Mouse (Mus musculus) megakaryocyte, embryonic 14.5 days (primary cell): ENCODE results near the gene Csrnp3. TPM values are rescaled to one million over a fixed set of nuclear protein-coding genes. Genes with fewer than 3 reads are reported as not detected.

ENCODE experiments used
- H3K27me3 ChIP-seq: replicated peaks from 2 replicates; pipeline ENCODE3; 2012; ENCODE audit warnings: inconsistent platforms
- H3K36me3 ChIP-seq: replicated peaks from 2 replicates; pipeline ENCODE3; 2012; ENCODE audit warnings: low read length, inconsistent platforms, mixed read lengths
- H3K4me1 ChIP-seq: 2 replicates; pipeline ENCODE4 v1.6.1; 2012; ENCODE audit warnings: inconsistent platforms
- H3K4me3 ChIP-seq: replicated peaks from 2 replicates; pipeline ENCODE3; 2012; ENCODE audit warnings: moderate library complexity, mild to moderate bottlenecking, inconsistent platforms
- H3K9me3 ChIP-seq: 2 replicates; pipeline ENCODE4 v1.6.1; 2012; ENCODE audit warnings: inconsistent platforms
- FLI1 ChIP-seq: IDR thresholded peaks from 2 replicates; pipeline ENCODE4 v1.6.1; 2012; ENCODE audit warnings: low read length, inconsistent platforms, mixed read lengths
- GATA1 ChIP-seq: IDR thresholded peaks from 3 replicates; pipeline ENCODE4 v1.6.1; 2012; ENCODE audit warnings: mixed read lengths, low read length, inconsistent platforms, borderline replicate concordance
- polyA plus RNA-seq: library from polyadenylated mRNA; stranded (reverse); fragments of >175 nt; gene quantifications from 2 replicates; pipeline ENCODE4 v1.2.3, GENCODE M21; 2012; ENCODE audit warnings: low replicate concordance; ENCODE audit not compliant: insufficient read depth

The Csrnp3 gene
- polyA plus RNA-seq, 1 experiment: not detected

DNA sequence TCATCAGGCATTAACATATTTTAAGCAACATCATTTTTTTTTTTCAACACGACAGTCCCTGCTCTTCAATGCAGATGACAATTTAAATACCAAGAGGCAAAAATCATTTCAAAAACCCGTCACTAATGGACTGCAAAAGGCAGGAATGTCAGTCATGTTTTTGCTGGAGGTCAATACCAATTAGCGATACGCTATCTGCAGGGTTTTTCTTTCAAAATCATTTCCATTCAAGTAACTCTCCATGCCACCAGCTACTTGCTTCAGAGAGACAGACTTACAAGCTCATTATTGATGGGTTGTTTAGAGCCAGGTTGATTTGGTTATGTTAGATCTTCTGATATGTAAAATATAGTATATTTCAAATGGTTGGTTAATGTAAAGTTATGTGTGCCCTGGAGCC is 145.2 kb downstream of the Csrnp3 start:
- TF ChIP-seq FLI1 (no peak), GATA1 (no peak)
- H3K27me3 ChIP-seq: no peaks in the 10 kb centered on the region
- H3K9me3 ChIP-seq: peaks cover 21% of the 10 kb centered on the region
- no peaks in the 10 kb centered on the region for H3K36me3 ChIP-seq
- no peak overlapping the region for H3K4me3 ChIP-seq
- no peaks in the 10 kb centered on the region for H3K4me1 ChIP-seq

- H3K27me3 ChIP-seq: no peaks in the 10 kb centered on the region
- H3K9me3 ChIP-seq: peaks cover 17% of the 10 kb centered on the region
- H3K4me3 ChIP-seq: no peak overlapping the region
- TF ChIP-seq GATA1: no peak
- no peak for TF ChIP-seq FLI1
- no peaks in the 10 kb centered on the region for H3K4me1 ChIP-seq
- no peaks in the 10 kb centered on the region for H3K36me3 ChIP-seq
Measured at GRCm38 (mm10) chr2:65993371-65993770, 147.8 kb downstream of the Csrnp3 start.

DNA sequence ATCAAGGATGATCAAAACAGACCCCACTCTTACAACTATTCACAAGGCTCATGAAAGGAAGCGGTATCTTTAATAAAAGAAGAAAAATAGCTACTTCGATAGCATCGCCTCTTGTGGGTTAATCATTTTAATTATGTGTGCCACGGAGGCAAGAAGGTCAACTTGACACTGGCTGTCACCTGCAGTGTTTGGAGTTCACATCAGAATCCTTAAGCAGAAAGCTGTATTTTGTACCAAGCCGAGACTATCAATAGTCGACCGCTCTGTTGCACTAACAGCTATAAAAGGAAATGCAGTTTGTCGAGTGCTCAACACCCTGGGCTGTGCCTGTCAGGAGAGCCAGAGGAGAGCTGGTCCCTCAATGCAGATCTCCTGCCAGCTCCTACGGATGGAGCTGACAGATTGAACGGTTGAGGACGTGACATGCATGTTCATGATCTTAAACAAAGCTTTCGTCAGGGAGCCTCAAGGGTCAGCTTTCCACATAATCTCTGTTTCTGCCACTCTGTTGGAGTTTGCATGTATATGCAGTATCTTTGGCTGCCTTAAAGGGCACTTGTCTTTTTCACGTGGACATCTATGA is 149.4 kb downstream of the Csrnp3 start:
- peaks cover 17% of the 10 kb centered on the region for H3K9me3 ChIP-seq
- no peaks in the 10 kb centered on the region for H3K4me1 ChIP-seq
- H3K4me3 ChIP-seq: no peak overlapping the region
- H3K36me3 ChIP-seq: no peaks in the 10 kb centered on the region
- TF ChIP-seq GATA1 (no peak), FLI1 (no peak)
- H3K27me3 ChIP-seq: no peaks in the 10 kb centered on the region

DNA sequence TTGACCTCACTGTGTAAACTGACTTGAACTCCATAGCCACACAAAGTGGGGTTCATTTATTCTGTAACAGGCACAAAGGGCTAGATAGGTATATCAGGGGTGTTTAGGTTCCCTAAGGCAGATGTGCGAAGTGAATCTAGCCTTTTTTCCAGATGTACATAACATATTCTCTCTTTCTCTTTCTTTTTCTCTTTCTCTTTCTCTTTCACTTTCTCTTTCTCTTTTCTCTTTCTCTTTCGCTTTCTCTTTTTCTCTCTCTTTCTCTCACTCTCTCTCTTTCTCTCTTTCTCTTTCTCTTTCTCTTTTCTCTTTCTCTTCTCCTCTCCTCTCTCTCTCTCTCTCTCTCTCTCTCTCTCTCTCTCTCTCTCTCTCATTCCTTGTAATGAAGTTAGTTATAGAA is 153.2 kb downstream of the Csrnp3 start:
- Histone ChIP-seq H3K27me3 (no peaks in the 10 kb centered on the region), H3K9me3 (peaks cover 14% of the 10 kb centered on the region), H3K36me3 (no peaks in the 10 kb centered on the region), H3K4me1 (no peaks in the 10 kb centered on the region), H3K4me3 (peak overlapping the region; percentile 50)
- TF ChIP-seq FLI1: no peak
- no peak for TF ChIP-seq GATA1

GRCm38 (mm10) chr2:66008995-66009654 is 163.6 kb downstream of the Csrnp3 start:
- TF ChIP-seq GATA1: no peak
- TF ChIP-seq FLI1: no peak
- Histone ChIP-seq H3K27me3 (no peaks in the 10 kb centered on the region), H3K9me3 (peaks cover 9% of the 10 kb centered on the region; the same call in 1 of the 2 replicates)

GRCm38 (mm10) chr2:66009677-66010076 is 164.1 kb downstream of the Csrnp3 start:
- no peaks in the 10 kb centered on the region for H3K36me3 ChIP-seq
- H3K4me3 ChIP-seq: no peak overlapping the region
- no peaks in the 10 kb centered on the region for H3K4me1 ChIP-seq
- no peaks in the 10 kb centered on the region for H3K27me3 ChIP-seq
- H3K9me3 ChIP-seq: peaks cover 4% of the 10 kb centered on the region; the same call in 1 of the 2 replicates
- TF ChIP-seq FLI1 (no peak), GATA1 (no peak)

More at GRCm38 (mm10) chr2:66008995-66009654, 163.6 kb downstream of the Csrnp3 start:
- no peak overlapping the region for H3K4me3 ChIP-seq
- H3K36me3 ChIP-seq: no peaks in the 10 kb centered on the region
- no peaks in the 10 kb centered on the region for H3K4me1 ChIP-seq

DNA sequence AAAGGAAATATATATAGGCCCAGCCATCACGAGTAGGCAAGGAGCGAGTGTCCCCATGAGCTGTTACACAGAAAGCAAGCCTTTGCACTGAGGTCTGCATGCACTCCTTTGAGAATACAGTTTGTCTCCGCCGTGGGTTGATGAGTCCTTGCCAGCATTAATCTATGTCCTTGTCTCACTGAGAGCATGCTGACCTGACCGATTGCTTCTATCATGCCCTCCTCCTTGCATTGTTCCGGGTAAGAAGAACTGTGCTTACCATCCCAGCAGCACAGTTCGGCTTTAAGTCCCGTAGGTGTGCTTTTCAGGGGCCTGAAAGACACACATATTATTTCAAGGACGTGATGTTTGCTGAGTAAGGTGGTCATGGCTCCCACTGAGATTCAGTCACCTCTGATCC is 173.1 kb downstream of the Csrnp3 start:
- H3K4me1 ChIP-seq: no peaks in the 10 kb centered on the region
- TF ChIP-seq FLI1 (no peak), GATA1 (no peak)
- no peaks in the 10 kb centered on the region for H3K36me3 ChIP-seq
- peaks cover 36% of the 10 kb centered on the region for H3K9me3 ChIP-seq
- no peak overlapping the region for H3K4me3 ChIP-seq
- H3K27me3 ChIP-seq: no peaks in the 10 kb centered on the region

- Histone ChIP-seq H3K27me3 (no peaks in the 10 kb centered on the region), H3K4me1 (no peaks in the 10 kb centered on the region), H3K4me3 (no peak overlapping the region), H3K36me3 (no peaks in the 10 kb centered on the region), H3K9me3 (peaks cover 38% of the 10 kb centered on the region)
- no peak for TF ChIP-seq FLI1
- no peak for TF ChIP-seq GATA1
Measured at GRCm38 (mm10) chr2:66019235-66019634, 173.7 kb downstream of the Csrnp3 start.

DNA sequence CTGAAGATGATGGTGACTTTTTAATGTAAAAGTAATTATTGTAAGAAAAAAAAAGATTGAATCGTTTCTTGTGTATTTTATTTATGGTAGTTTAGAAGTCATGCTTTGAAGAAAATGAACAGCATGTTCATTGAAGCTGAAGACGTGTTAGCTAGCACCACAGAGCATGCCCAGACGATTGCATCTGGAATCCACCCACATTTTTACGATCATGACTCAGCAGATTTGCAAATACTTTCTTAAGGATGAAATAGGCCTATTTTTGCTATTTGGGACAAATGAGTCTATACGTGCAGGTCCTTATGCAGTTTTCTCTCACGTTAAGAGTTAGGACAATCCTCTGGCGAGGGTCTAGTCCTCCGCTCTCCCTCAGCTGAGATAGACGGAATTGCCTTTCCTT is 177.9 kb downstream of the Csrnp3 start:
- H3K9me3 ChIP-seq: peaks cover 45% of the 10 kb centered on the region
- TF ChIP-seq FLI1: no peak
- TF ChIP-seq GATA1: no peak
- H3K27me3 ChIP-seq: no peaks in the 10 kb centered on the region
- H3K4me3 ChIP-seq: no peak overlapping the region
- no peaks in the 10 kb centered on the region for H3K4me1 ChIP-seq
- no peaks in the 10 kb centered on the region for H3K36me3 ChIP-seq

- no peaks in the 10 kb centered on the region for H3K27me3 ChIP-seq
- H3K36me3 ChIP-seq: no peaks in the 10 kb centered on the region
- TF ChIP-seq FLI1 (no peak), GATA1 (no peak)
- H3K4me3 ChIP-seq: no peak overlapping the region
- no peaks in the 10 kb centered on the region for H3K4me1 ChIP-seq
- H3K9me3 ChIP-seq: peaks cover 35% of the 10 kb centered on the region
Measured at GRCm38 (mm10) chr2:66024837-66025236, 179.3 kb downstream of the Csrnp3 start.
